11 mouse cellular contexts compared by ENCODE assay signal in genomic region chr2:65669561-65669960, GRCm38 (mm10). TPM values are rescaled to one million over a fixed set of nuclear protein-coding genes. Genes with fewer than 3 reads are reported as not detected.
DNase-seq lines count a peak whose midpoint lies in the region; ATAC-seq and TF ChIP-seq lines count a peak whose summit lies in the region.
"Had no signal": no experiment of that assay in that cellular context is flagged by ENCODE, and none has a peak within 500 bp of the region (broad histone marks: within the 10 kb centered on the region; RNA-seq: fewer than 3 reads in every experiment).

No protein-coding gene starts in this region.

- no peak for TF ChIP-seq RAD21 in CH12.LX (IDR thresholded peaks at IDR 0.05; ENCODE audit: low read depth, low read length)

- no peak for TF ChIP-seq EP300 in CH12.LX (IDR thresholded peaks at IDR 0.05; ENCODE audit: low read length)

- no peak for ATAC-seq in hindbrain, embryonic 12.5 days (ENCODE audit: low FRiP score)
- no peak for ATAC-seq in midbrain, postnatal 0 days (ENCODE audit: low FRiP score)
- ATAC-seq: activated CD4-positive, CD25-positive, alpha-beta regulatory T cell, adult 4 months had no signal

- dilution Hi-C loops in CH12.LX (cut with MboI; ENCODE audit: extremely low pct_ligation_motif_present, extremely low pct_unique_long_range_greater_than_20kb, low sequenced_read_pairs), result no loop called here

- no peak for DNase-seq in hindbrain, embryonic 10.5 days (ENCODE audit: low spot score)
- no peak for DNase-seq in CH12.LX (ENCODE audit: extremely low read depth)
- peak; percentile 82 to 86 for DNase-seq in cerebellum, postnatal 14 days
- peak; percentile 31 for DNase-seq in midbrain, postnatal 0 days (ENCODE audit: low spot score)
- DNase-seq in kidney, adult 11 months, result no peak
- DNase-seq in heart, adult 9 months (ENCODE audit: low spot score in 2 of 2), result no peak
- DNase-seq in retina, postnatal 1 day, result no peak

- H3K4me1 ChIP-seq in hindbrain, embryonic 12.5 days, result peaks cover 14% of the 10 kb centered on the region; the same call in 1 of the 2 replicates
- peaks cover 13% of the 10 kb centered on the region; the same call in 1 of the 2 replicates for H3K4me1 ChIP-seq in hindbrain, embryonic 10.5 days (replicated peaks)
- H3K4me1 ChIP-seq in CH12.LX (ENCODE audit: control insufficient read depth in 1 of 2, insufficient read depth in 2 of 2), result peaks cover 2 to 18% of the 10 kb centered on the region in 2 experiments; a peak in 3 of 4 replicates
- H3K4me1 ChIP-seq in midbrain, postnatal 0 days (ENCODE audit: insufficient read depth, low read length), result no peaks in the 10 kb centered on the region
- H3K4me1 ChIP-seq: stomach, embryonic 15.5 days had no signal

- no peak overlapping the region for H3K4me3 ChIP-seq in hindbrain, embryonic 12.5 days
- H3K4me3 ChIP-seq in hindbrain, embryonic 10.5 days, result no peak overlapping the region
- H3K4me3 ChIP-seq in CH12.LX (replicated peaks in 1 of 3; ENCODE audit: low read depth in 2 of 3, low read length in 2 of 3, poor library complexity in 1 of 3), result peak overlapping the region in 1 of 3 experiments; percentile 56
- peak overlapping the region; percentile 51 for H3K4me3 ChIP-seq in midbrain, postnatal 0 days (ENCODE audit: low read depth, low read length)

- in situ Hi-C loops in CH12.LX (cut with MboI; ENCODE audit: low pct_ligation_motif_present, low pct_unique_long_range_greater_than_20kb, low sequenced_read_pairs), result no loop called here

- TF ChIP-seq POLR2A in CH12.LX (IDR thresholded peaks at IDR 0.05; ENCODE audit: low read depth, low read length), result no peak

- 0 out of 2 replicates have a peak overlapping the region, but pooled peaks have one; percentile 57 for H3K4me2 ChIP-seq in hindbrain, embryonic 12.5 days (replicated peaks)
- H3K4me2 ChIP-seq in CH12.LX (ENCODE audit: insufficient read depth, low read depth, poor library complexity, severe bottlenecking), result 0 out of 2 replicates have a peak overlapping the region, but pooled peaks have one; percentile 31
- H3K4me2 ChIP-seq in midbrain, postnatal 0 days (ENCODE audit: low read depth, low read length, poor library complexity, severe bottlenecking), result peak overlapping the region; percentile 57

- no peak overlapping the region for H3K27ac ChIP-seq in hindbrain, embryonic 12.5 days
- no peak overlapping the region for H3K27ac ChIP-seq in hindbrain, embryonic 10.5 days
- H3K27ac ChIP-seq in CH12.LX (ENCODE audit: insufficient read depth, low read depth), result no peak overlapping the region
- peak overlapping the region; percentile 84 for H3K27ac ChIP-seq in midbrain, postnatal 0 days (ENCODE audit: low read depth, low read length)
- H3K27ac ChIP-seq: stomach, embryonic 15.5 days had no signal

- H3K9me3 ChIP-seq in hindbrain, embryonic 12.5 days (replicated peaks), result no peaks in the 10 kb centered on the region
- no peaks in the 10 kb centered on the region for H3K9me3 ChIP-seq in hindbrain, embryonic 10.5 days
- no peaks in the 10 kb centered on the region for H3K9me3 ChIP-seq in CH12.LX (replicated peaks; ENCODE audit: low read length)
- no peaks in the 10 kb centered on the region for H3K9me3 ChIP-seq in midbrain, postnatal 0 days (ENCODE audit: low read length)
- H3K9me3 ChIP-seq: limb, embryonic 15.5 days; stomach, embryonic 15.5 days had no signal

- no peak for TF ChIP-seq CTCF in CH12.LX (conservative IDR thresholded peaks at IDR 0.05 in 1 of 2, IDR thresholded peaks at IDR 0.05 in 1 of 2; ENCODE audit: low read depth in 2 of 2, low read length in 2 of 2)
- TF ChIP-seq CTCF in midbrain, postnatal 0 days (IDR thresholded peaks at IDR 0.05), result no peak

- H3K9ac ChIP-seq in hindbrain, embryonic 12.5 days, result no peak overlapping the region
- H3K9ac ChIP-seq in CH12.LX (ENCODE audit: insufficient read depth, low read depth), result no peak overlapping the region
- H3K9ac ChIP-seq in midbrain, postnatal 0 days (replicated peaks; ENCODE audit: low read length, poor library complexity, severe bottlenecking), result 0 out of 2 replicates have a peak overlapping the region, but pooled peaks have one; percentile 30
- H3K9ac ChIP-seq: limb, embryonic 15.5 days; stomach, embryonic 15.5 days had no signal

- no peaks in the 10 kb centered on the region for H3K36me3 ChIP-seq in hindbrain, embryonic 12.5 days
- no peaks in the 10 kb centered on the region for H3K36me3 ChIP-seq in hindbrain, embryonic 10.5 days
- H3K36me3 ChIP-seq in CH12.LX (replicated peaks in 1 of 2; ENCODE audit: control insufficient read depth in 1 of 2, insufficient read depth in 1 of 2, low read length in 1 of 2), result no peaks in the 10 kb centered on the region
- no peaks in the 10 kb centered on the region for H3K36me3 ChIP-seq in midbrain, postnatal 0 days (ENCODE audit: insufficient read depth, low read length)
- H3K36me3 ChIP-seq: limb, embryonic 15.5 days; stomach, embryonic 15.5 days had no signal

- no peaks in the 10 kb centered on the region for H3K79me2 ChIP-seq in CH12.LX (replicated peaks; ENCODE audit: control insufficient read depth, extremely low read depth, insufficient read depth, poor library complexity, severe bottlenecking)

- H3K27me3 ChIP-seq in hindbrain, embryonic 12.5 days, result no peaks in the 10 kb centered on the region
- H3K27me3 ChIP-seq in hindbrain, embryonic 10.5 days (ENCODE audit: insufficient read depth, poor library complexity, severe bottlenecking), result no peaks in the 10 kb centered on the region
- no peaks in the 10 kb centered on the region for H3K27me3 ChIP-seq in CH12.LX (replicated peaks)
- no peaks in the 10 kb centered on the region for H3K27me3 ChIP-seq in midbrain, postnatal 0 days (ENCODE audit: insufficient read depth, low read length)
- H3K27me3 ChIP-seq: limb, embryonic 15.5 days; stomach, embryonic 15.5 days had no signal

- WGBS in hindbrain, embryonic 12.5 days, result 84% methylated on average over 8 of the region's 8 CpGs
- WGBS in hindbrain, embryonic 10.5 days, result 81% methylated on average over 8 of the region's 8 CpGs
- 70% methylated on average over 8 of the region's 8 CpGs for WGBS in midbrain, postnatal 0 days

TF ChIP-seq in CH12.LX, 34 proteins besides CTCF, POLR2A, EP300 and RAD21:
- TF ChIP-seq POLR2AphosphoS2 (IDR thresholded peaks at IDR 0.05; ENCODE audit: low read depth, low read length) (no peak), TBP (conservative IDR thresholded peaks at IDR 0.05; ENCODE audit: low read depth, low read length) (no peak), ZKSCAN1 (IDR thresholded peaks at IDR 0.05; ENCODE audit: borderline replicate concordance, low read depth, low read length) (no peak), BHLHE40 (IDR thresholded peaks at IDR 0.05; ENCODE audit: low read depth, low read length) (no peak), NRF1 (IDR thresholded peaks at IDR 0.05; ENCODE audit: low read depth, low read length) (no peak), MYC (IDR thresholded peaks at IDR 0.05; ENCODE audit: low read depth, low read length) (no peak), TCF12 (IDR thresholded peaks at IDR 0.05; ENCODE audit: low read depth, low read length) (no peak), USF1 (IDR thresholded peaks at IDR 0.05; ENCODE audit: low read depth, low read length) (no peak), HCFC1 (IDR thresholded peaks at IDR 0.05; ENCODE audit: low read depth, low read length) (no peak), KAT2A (IDR thresholded peaks at IDR 0.05; ENCODE audit: insufficient replicate concordance, low read length) (no peak), ZC3H11A (IDR thresholded peaks at IDR 0.05; ENCODE audit: low read depth, low read length) (no peak), ETS1 (conservative IDR thresholded peaks at IDR 0.05; ENCODE audit: low read depth, low read length) (no peak), IRF4 (IDR thresholded peaks at IDR 0.05; ENCODE audit: low read depth, low read length) (no peak), NELFE (IDR thresholded peaks at IDR 0.05; ENCODE audit: low read depth, low read length) (no peak), ELF1 (IDR thresholded peaks at IDR 0.05; ENCODE audit: low read depth, low read length) (no peak), CHD2 (IDR thresholded peaks at IDR 0.05; ENCODE audit: low read length) (no peak), MXI1 (IDR thresholded peaks at IDR 0.05; ENCODE audit: low read depth, low read length) (no peak), UBTF (IDR thresholded peaks at IDR 0.05; ENCODE audit: low read depth, low read length) (no peak)

RNA-seq across cellular contexts. Expression of gene Scn2a, which starts 49.0 kb away (rescaled TPM):
- polyA plus RNA-seq in hindbrain, embryonic 12.5 days (2016; fragmentation: Nextera tagmentation; extraction: Ambion mirVana), result 18.2 and 21.3 TPM in 2 replicates
- polyA plus RNA-seq in hindbrain, embryonic 10.5 days (2016; fragmentation: Nextera tagmentation; extraction: Ambion mirVana), result 3.6 and 7.5 TPM in 2 replicates
- 0.59 and 0.84 TPM in 2 replicates for total RNA-seq in CH12.LX (2012; rRNA removed)
- total RNA-seq in CH12.LX (2014; rRNA removed), result 4.8 and 6.1 TPM in 2 replicates
- 2.3 and 2.4 TPM in 2 replicates for polyA plus RNA-seq in CH12.LX (2012; ENCODE audit: insufficient read length, low read depth)
- total RNA-seq in midbrain, postnatal 0 days (2014; rRNA removed), result 105 and 143 TPM in 2 replicates
- 58.8 and 65.6 TPM in 2 replicates for polyA plus RNA-seq in midbrain, postnatal 0 days (2015; fragmentation: Nextera tagmentation; extraction: Ambion mirVana)

Comparison
In these comparisons a context has a peak if more than half of its experiments do, and no peak if none do; other contexts are left out.
1. DNase-seq: peak in cerebellum, postnatal 14 days (2 of 2) and midbrain, postnatal 0 days (single experiment); none in hindbrain, embryonic 10.5 days (single experiment), CH12.LX (single experiment), kidney, adult 11 months (single experiment), heart, adult 9 months (0 of 2) and retina, postnatal 1 day (single experiment).
2. Peak in every context shown above with its lines, with median percentiles within 50 percentile points of each other: H3K4me2 ChIP-seq.